Mouse (Mus musculus) C2C12 (cell line): ENCODE measurements around the gene Enpp1.

Experiments
- CEBPB ChIP-seq: IDR thresholded peaks from one replicate; pipeline ENCODE4 v1.6.1; 2011; ENCODE audit warnings: low read depth, mild to moderate bottlenecking, control low read depth, moderate library complexity
- CTCF ChIP-seq: IDR thresholded peaks from one replicate; pipeline ENCODE4 v1.5.1; 2011; ENCODE audit not compliant: control insufficient read depth, insufficient read depth, insufficient read length
- MAX ChIP-seq: IDR thresholded peaks from one replicate; pipeline ENCODE4 v1.6.1; 2011; ENCODE audit warnings: mild to moderate bottlenecking, control low read depth
- MYOD1 ChIP-seq: IDR thresholded peaks from one replicate; pipeline ENCODE4 v1.6.1; 2011; ENCODE audit warnings: low read depth; ENCODE audit not compliant: control insufficient read depth, insufficient read length

DNA sequence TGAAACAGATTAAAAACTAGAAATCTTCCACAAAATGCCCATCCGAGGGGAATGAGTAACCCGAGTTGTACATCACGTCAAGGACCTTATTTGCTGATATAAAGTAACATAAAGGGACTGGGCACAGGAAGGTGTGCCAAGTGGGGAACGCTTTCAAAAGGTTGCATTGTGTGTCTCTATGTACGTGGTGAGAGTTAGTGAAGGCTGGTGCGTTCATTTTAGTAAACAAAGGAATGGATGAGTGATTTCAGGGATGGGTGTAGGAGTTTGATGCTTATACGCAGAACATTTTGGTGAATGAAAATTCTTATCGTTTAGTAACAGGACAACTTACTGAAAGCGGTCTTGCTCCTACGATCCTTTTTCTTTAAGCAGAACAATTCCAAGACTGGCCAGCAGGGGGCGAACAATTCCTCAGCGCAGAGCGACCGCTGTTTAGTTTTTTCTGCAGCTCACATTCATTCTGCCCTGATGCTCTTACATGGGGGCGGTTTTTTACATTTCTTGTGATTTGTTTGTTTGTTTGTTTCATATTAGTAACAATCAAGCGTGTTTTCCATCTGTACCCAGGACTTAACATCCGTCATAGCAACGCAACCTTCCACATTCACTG lies 81.4 kb downstream of the Enpp1 start:
- TF ChIP-seq CTCF: no peak
- TF ChIP-seq MAX: no peak
- TF ChIP-seq MYOD1: no peak
- no peak for TF ChIP-seq CEBPB
